Mouse (Mus musculus) MEL (cell line): ENCODE results near the gene Rpa2. TPM values are rescaled to one million over a fixed set of nuclear protein-coding genes. Genes with fewer than 3 reads are reported as not detected.

Experiments used
- DNase-seq: peaks from one replicate; pipeline ENCODE4 v3.0.0; 2011; ENCODE audit warnings: low read depth, low spot score
- H3K27ac ChIP-seq: 2 replicates; pipeline ENCODE4 v1.5.1; 2012; ENCODE audit warnings: low read depth, mild to moderate bottlenecking, control low read depth, low read length, moderate library complexity; ENCODE audit not compliant: control insufficient read depth
- H3K27me3 ChIP-seq, 2 experiments: fragments of 150-350 bp in 1 of 2; sonication (generic) in 1 of 2; 2 replicates each; pipeline ENCODE4 v1.6.1; 2012; ENCODE audit warnings: low read length in 2 of 2, mild to moderate bottlenecking in 2 of 2, improper control_type of control experiment in 1 of 2, moderate library complexity in 1 of 2; ENCODE audit not compliant: insufficient read depth in 2 of 2, control insufficient read depth in 1 of 2
- H3K36me3 ChIP-seq, 2 experiments: 2 replicates each; pipeline ENCODE4 v1.6.1; 2012 to 2014; ENCODE audit warnings: low read length in 2 of 2, improper control_type of control experiment in 1 of 2, inconsistent platforms in 1 of 2, mild to moderate bottlenecking in 1 of 2; ENCODE audit not compliant: insufficient read depth in 2 of 2, control insufficient read depth in 1 of 2
- H3K4me1 ChIP-seq, 2 experiments: fragments of 150-350 bp in 1 of 2; sonication (generic) in 1 of 2; 2 replicates each; pipeline ENCODE4 v1.6.1; 2012; ENCODE audit warnings: low read length in 2 of 2, improper control_type of control experiment in 1 of 2, mild to moderate bottlenecking in 1 of 2; ENCODE audit not compliant: insufficient read depth in 2 of 2, control insufficient read depth in 1 of 2
- H3K4me3 ChIP-seq, 2 experiments: fragments of 150-350 bp in 1 of 2; sonication (generic) in 1 of 2; 2 replicates each; pipeline ENCODE4 v1.5.1; 2012; ENCODE audit warnings: low read depth in 2 of 2, low read length in 2 of 2, mild to moderate bottlenecking in 2 of 2, moderate library complexity in 2 of 2, control low read depth in 1 of 2, improper control_type of control experiment in 1 of 2; ENCODE audit not compliant: control insufficient read depth in 1 of 2, insufficient read depth in 1 of 2
- H3K79me2 ChIP-seq: 2 replicates; pipeline ENCODE4 v1.6.1; 2012; ENCODE audit warnings: mild to moderate bottlenecking, low read length, moderate library complexity; ENCODE audit not compliant: control insufficient read depth, poor library complexity, insufficient read depth
- H3K9ac ChIP-seq: 2 replicates; pipeline ENCODE4 v1.6.1; 2012; ENCODE audit warnings: low read depth, mild to moderate bottlenecking, control low read depth, low read length, moderate library complexity; ENCODE audit not compliant: control insufficient read depth, poor library complexity, severe bottlenecking
- H3K9me3 ChIP-seq: fragments of 150-350 bp; sonication (generic); replicated peaks from 2 replicates; pipeline ENCODE4 v1.6.1; 2012; ENCODE audit warnings: mild to moderate bottlenecking, low read length, improper control_type of control experiment, moderate library complexity; ENCODE audit not compliant: insufficient read depth
- BHLHE40 ChIP-seq: IDR thresholded peaks from 2 replicates; pipeline ENCODE4 v1.6.1; 2012; ENCODE audit warnings: low read depth, mild to moderate bottlenecking, inconsistent platforms, low read length, improper control_type of control experiment, borderline replicate concordance
- ELF1 ChIP-seq: IDR thresholded peaks from 2 replicates; pipeline ENCODE4 v1.6.1; 2014; ENCODE audit warnings: low read depth, mild to moderate bottlenecking, inconsistent platforms, low read length, improper control_type of control experiment, moderate library complexity
- EP300 ChIP-seq, 2 experiments: IDR thresholded peaks; 2 replicates each; pipeline ENCODE4 v1.6.1; 2011; ENCODE audit warnings: improper control_type of control experiment in 2 of 2, low read length in 2 of 2, low read depth in 1 of 2, mild to moderate bottlenecking in 1 of 2
- ETS1 ChIP-seq: IDR thresholded peaks from 2 replicates; pipeline ENCODE4 v1.6.1; 2012; ENCODE audit warnings: low read depth, mild to moderate bottlenecking, inconsistent platforms, low read length, improper control_type of control experiment, moderate library complexity
- GABPA ChIP-seq: IDR thresholded peaks from 2 replicates; pipeline ENCODE4 v1.6.1; 2012; ENCODE audit warnings: low read depth, mild to moderate bottlenecking, inconsistent platforms, low read length, improper control_type of control experiment, moderate library complexity
- KAT2A ChIP-seq: conservative IDR thresholded peaks from 2 replicates; pipeline ENCODE4 v1.6.1; 2012; ENCODE audit warnings: low read depth, low read length, improper control_type of control experiment, inconsistent platforms
- MAFK ChIP-seq: IDR thresholded peaks from 2 replicates; pipeline ENCODE4 v1.6.1; 2011; ENCODE audit warnings: low read depth, mild to moderate bottlenecking, low read length, improper control_type of control experiment, borderline replicate concordance
- MAX ChIP-seq: IDR thresholded peaks from 2 replicates; pipeline ENCODE4 v1.6.1; 2011; ENCODE audit warnings: low read length, improper control_type of control experiment
- MXI1 ChIP-seq: IDR thresholded peaks from 2 replicates; pipeline ENCODE4 v1.6.1; 2011; ENCODE audit warnings: mild to moderate bottlenecking, low read depth, low read length, improper control_type of control experiment
- MYC ChIP-seq: IDR thresholded peaks from 2 replicates; pipeline ENCODE4 v1.6.1; 2011; ENCODE audit warnings: low read depth, mild to moderate bottlenecking, low read length, improper control_type of control experiment, moderate library complexity
- NELFE ChIP-seq: IDR thresholded peaks from 2 replicates; pipeline ENCODE4 v1.6.1; 2011; ENCODE audit warnings: low read depth, low read length, improper control_type of control experiment
- POLR2A ChIP-seq, 2 experiments: IDR thresholded peaks; 2 replicates each; pipeline ENCODE4 v1.6.1; 2011 to 2012; ENCODE audit warnings: low read length in 2 of 2, mild to moderate bottlenecking in 2 of 2, control low read depth in 1 of 2, improper control_type of control experiment in 1 of 2, low read depth in 1 of 2, moderate library complexity in 1 of 2; ENCODE audit not compliant: control insufficient read depth in 1 of 2, insufficient read depth in 1 of 2, poor library complexity in 1 of 2
- POLR2AphosphoS5 ChIP-seq: IDR thresholded peaks from 2 replicates; pipeline ENCODE4 v1.6.1; 2012; ENCODE audit warnings: low read depth, borderline replicate concordance, mild to moderate bottlenecking, inconsistent platforms, low read length, moderate library complexity, mixed read lengths
- RCOR1 ChIP-seq: IDR thresholded peaks from 2 replicates; pipeline ENCODE4 v1.6.1; 2012; ENCODE audit warnings: low read depth, mild to moderate bottlenecking, inconsistent platforms, low read length, improper control_type of control experiment
- SIN3A ChIP-seq: IDR thresholded peaks from 2 replicates; pipeline ENCODE4 v1.6.1; 2012; ENCODE audit warnings: low read length, improper control_type of control experiment, inconsistent platforms
- SMC3 ChIP-seq: IDR thresholded peaks from 2 replicates; pipeline ENCODE4 v1.6.1; 2011; ENCODE audit warnings: low read depth, low read length, improper control_type of control experiment
- UBTF ChIP-seq: IDR thresholded peaks from 2 replicates; pipeline ENCODE4 v1.6.1; 2012; ENCODE audit warnings: low read depth, mild to moderate bottlenecking, inconsistent platforms, low read length, improper control_type of control experiment, moderate library complexity, borderline replicate concordance; ENCODE audit not compliant: insufficient read depth
- ZC3H11A ChIP-seq: IDR thresholded peaks from 2 replicates; pipeline ENCODE4 v1.6.1; 2012; ENCODE audit warnings: low read depth, mild to moderate bottlenecking, inconsistent platforms, low read length, improper control_type of control experiment
- ZKSCAN1 ChIP-seq: IDR thresholded peaks from 2 replicates; pipeline ENCODE4 v1.6.1; 2012; ENCODE audit warnings: low read depth, mild to moderate bottlenecking, inconsistent platforms, low read length, improper control_type of control experiment, moderate library complexity
- polyA plus RNA-seq, 2 experiments: library from polyadenylated mRNA; stranded (reverse) in 1 of 2; unstranded in 1 of 2; fragments of >175 nt in 1 of 2; fragments of >200 nt in 1 of 2; gene quantifications; 2 replicates each; pipeline versions ENCODE4 v1.2.1 to v1.2.4; 2012; ENCODE audit warnings: low replicate concordance in 2 of 2, low read depth in 1 of 2; ENCODE audit not compliant: insufficient read length in 2 of 2, insufficient read depth in 1 of 2, missing spikeins in 1 of 2
- total RNA-seq: library from RNA; depleted of rRNA; stranded (reverse); fragments of 300-350 nt; gene quantifications from 2 replicates; pipeline ENCODE4 v1.2.3, GENCODE M21; 2012

Rpa2 gene
- total and polyA plus RNA-seq, 3 experiments: 103 to 119 TPM; not detected in 1

DNA sequence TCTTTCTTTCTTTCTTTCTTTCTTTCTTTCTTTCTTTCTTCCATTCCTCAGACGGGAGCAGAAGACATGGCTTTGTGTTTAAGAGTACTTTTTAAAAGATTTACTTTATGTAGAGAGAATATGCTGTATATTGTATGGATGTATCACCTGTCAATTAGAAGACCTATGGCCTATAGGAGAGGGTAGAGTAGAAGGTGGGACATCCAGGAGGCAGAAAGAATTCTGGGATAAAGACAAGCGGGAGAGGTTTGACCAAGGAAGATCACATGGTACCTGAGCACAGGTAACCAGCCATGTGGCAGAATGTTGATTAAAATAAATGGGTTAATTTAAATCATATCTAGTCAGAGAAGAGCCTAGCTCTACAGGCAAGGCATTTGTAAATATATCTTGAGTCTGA lies 33.4 kb upstream of the Rpa2 start:
- H3K27ac ChIP-seq: no peak overlapping the region
- no peak overlapping the region for H3K9ac ChIP-seq
- no peak overlapping the region for H3K4me3 ChIP-seq
- no peaks in the 10 kb centered on the region for H3K9me3 ChIP-seq
- TF ChIP-seq GABPA (no peak), KAT2A (no peak), MXI1 (no peak), ELF1 (no peak), ZKSCAN1 (no peak), MAX (no peak), ZC3H11A (no peak), POLR2AphosphoS5 (no peak), NELFE (no peak), RCOR1 (no peak), POLR2A (IDR thresholded peaks at IDR 0.05; ENCODE audit: control insufficient read depth in 1 of 2, insufficient read depth in 1 of 2, low read depth in 1 of 2, low read length in 2 of 2, poor library complexity in 1 of 2) (no peak), SMC3 (no peak)
- no peak for DNase-seq
- H3K79me2 ChIP-seq: no peaks in the 10 kb centered on the region
- no peaks in the 10 kb centered on the region for H3K27me3 ChIP-seq
- peaks cover 0 to 13% of the 10 kb centered on the region in 2 experiments; a peak in 3 of 4 replicates for H3K4me1 ChIP-seq
- H3K36me3 ChIP-seq: peaks cover 0 to 11% of the 10 kb centered on the region in 2 experiments; a peak in 2 of 4 replicates

DNA sequence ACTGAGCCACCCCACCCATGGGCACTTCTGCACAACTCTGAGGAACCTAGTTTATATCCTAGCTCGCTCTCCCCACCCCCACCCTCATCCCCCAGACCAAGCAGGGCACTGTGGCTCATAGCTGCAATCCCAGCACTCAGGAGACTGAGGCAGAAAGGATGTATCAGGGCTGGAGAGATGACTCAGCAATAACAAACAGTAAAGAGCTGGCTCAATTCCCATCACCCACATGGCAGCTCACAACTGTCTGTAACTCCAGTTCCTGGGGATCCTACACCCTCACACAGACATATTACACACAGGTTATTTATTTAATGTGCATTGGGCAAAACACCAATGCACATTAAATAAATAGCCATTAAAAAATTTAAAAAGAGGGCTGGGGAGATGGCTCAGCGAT lies 32.7 kb upstream of the Rpa2 start:
- no peak overlapping the region for H3K4me3 ChIP-seq
- H3K4me1 ChIP-seq: peaks cover 0 to 13% of the 10 kb centered on the region in 2 experiments; a peak in 3 of 4 replicates
- peaks cover 0 to 11% of the 10 kb centered on the region in 2 experiments; a peak in 2 of 4 replicates for H3K36me3 ChIP-seq
- no peaks in the 10 kb centered on the region for H3K27me3 ChIP-seq
- H3K27ac ChIP-seq: no peak overlapping the region
- no peaks in the 10 kb centered on the region for H3K79me2 ChIP-seq
- peak; percentile 75 for DNase-seq
- H3K9ac ChIP-seq: no peak overlapping the region
- no peaks in the 10 kb centered on the region for H3K9me3 ChIP-seq
- peak in 1 of 2 experiments; percentile 21; a peak in 1 of 4 replicates for TF ChIP-seq EP300 (IDR thresholded peaks at IDR 0.05; ENCODE audit: low read depth in 1 of 2, low read length in 2 of 2)
- peak; percentile 66 for TF ChIP-seq SIN3A
- no peak for TF ChIP-seq UBTF
- peak; percentile 64; the same call in 1 of the 2 replicates for TF ChIP-seq ETS1
- TF ChIP-seq BHLHE40: no peak
- peak; percentile 57; the same call in 1 of the 2 replicates for TF ChIP-seq MAX
- TF ChIP-seq MXI1: peak; percentile 90
- TF ChIP-seq MAFK: peak; percentile 89; the same call in 1 of the 2 replicates
- peak; percentile 70; the same call in 1 of the 2 replicates for TF ChIP-seq MYC
- TF ChIP-seq GABPA: peak; percentile 67; the same call in 1 of the 2 replicates
- TF ChIP-seq RCOR1: peak; percentile 9; the same call in 1 of the 2 replicates
